Mouse (Mus musculus): Measurements from ENCODE around the gene Plaur. TPM values are rescaled to one million over a fixed set of nuclear protein-coding genes. Genes with fewer than 3 reads are reported as not detected.

Gene Plaur
- polyA plus RNA-seq, 1 experiment from 2014 or later, result 2.5 TPM

DNA sequence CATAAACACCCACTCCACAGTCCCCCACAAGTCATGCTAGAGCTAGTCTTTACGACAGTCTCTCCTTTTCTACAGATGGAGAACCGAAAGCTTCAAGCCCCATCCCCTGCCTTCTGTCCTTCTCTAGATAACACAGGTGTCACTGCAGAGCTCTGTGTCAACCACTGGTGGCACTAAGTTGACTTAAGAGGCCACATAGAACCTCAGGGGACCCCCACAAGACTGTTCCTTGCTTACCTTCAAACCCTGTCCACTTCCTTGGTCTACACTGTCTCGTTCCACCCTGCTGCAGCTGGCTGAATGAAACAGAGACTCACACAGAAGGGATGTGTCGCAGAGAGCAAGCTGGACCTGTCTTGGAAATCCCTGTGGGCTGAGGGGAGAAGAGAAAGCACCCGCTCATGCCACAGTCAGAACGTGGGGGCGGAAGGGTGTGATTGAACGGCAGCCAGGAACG lies 10.4 kb upstream of the Plaur start, which contains the start of gene Irgc1:
Gene Irgc1 (minus strand): TSS at position 443 of the 457 bp plus-strand sequence.
- Histone ChIP-seq H3K9me3 (replicated peaks) (no peaks in the 10 kb centered on the region), H3K27ac (no peak within 1 kb of the TSS), H3K36me3 (no peaks in the 10 kb centered on the region), H3K4me3 (no peak within 1 kb of the TSS), H3K27me3 (ENCODE audit: low read depth, poor library complexity, severe bottlenecking) (no peaks in the 10 kb centered on the region), H3K4me1 (peaks cover 8% of the 10 kb centered on the region)
- WGBS, result 83% methylated on average over 9 of the region's 9 CpGs
- DNase-seq (ENCODE audit: low spot score), result no peak

DNA sequence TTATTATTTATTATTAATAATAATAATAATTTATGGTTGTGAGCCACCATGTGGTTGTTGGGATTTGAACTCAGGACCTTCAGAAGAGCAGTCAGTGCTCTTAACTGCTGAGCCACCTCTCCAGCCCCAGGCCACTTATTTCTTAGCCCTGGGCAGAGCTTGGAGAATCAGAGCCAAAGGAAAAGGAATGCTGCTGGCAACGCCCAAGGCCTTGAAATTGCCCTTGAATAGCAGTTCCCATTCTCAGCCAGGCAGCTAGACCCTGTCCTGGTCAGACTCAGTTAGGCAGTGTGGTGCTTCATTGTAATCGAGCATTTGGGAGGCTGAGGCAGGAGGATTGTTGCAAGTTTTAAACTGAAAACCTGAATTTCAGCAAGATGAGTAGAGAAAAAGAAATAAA lies 8.1 kb upstream of the Plaur start:
- WGBS, result 85% methylated on average over 2 of the region's 2 CpGs
- Histone ChIP-seq H3K9me3 (replicated peaks) (no peaks in the 10 kb centered on the region), H3K4me3 (no peak overlapping the region), H3K36me3 (no peaks in the 10 kb centered on the region), H3K4me1 (peaks cover 20% of the 10 kb centered on the region), H3K27ac (no peak overlapping the region), H3K27me3 (ENCODE audit: low read depth, poor library complexity, severe bottlenecking) (0 out of 2 replicates have a peak, but pooled peaks cover under 1% of the 10 kb centered on the region)
- no peak for DNase-seq (ENCODE audit: low spot score)

DNA sequence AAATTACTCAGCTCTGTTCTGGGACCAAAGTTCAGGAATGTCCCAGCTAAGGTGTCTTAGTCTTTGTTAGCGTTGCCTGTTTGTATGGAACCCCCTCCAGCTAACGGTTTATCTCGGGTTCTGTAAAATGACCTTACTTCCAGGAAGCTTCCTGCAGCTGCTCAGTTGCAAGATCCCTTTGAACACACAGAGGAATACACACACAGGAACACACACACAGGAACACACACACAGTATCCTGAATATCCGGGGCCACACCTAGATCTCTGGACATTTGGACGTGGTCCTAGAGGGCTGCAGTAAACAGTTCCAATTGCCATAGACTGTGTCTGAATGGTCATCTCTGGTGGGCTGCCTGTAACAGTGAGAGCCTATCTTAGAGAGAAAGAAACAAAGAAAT lies 6.6 kb upstream of the Plaur start:
- Histone ChIP-seq H3K36me3 (no peaks in the 10 kb centered on the region), H3K4me3 (no peak overlapping the region), H3K27me3 (ENCODE audit: low read depth, poor library complexity, severe bottlenecking) (peaks cover 12% of the 10 kb centered on the region; the same call in 1 of the 2 replicates), H3K9me3 (replicated peaks) (no peaks in the 10 kb centered on the region), H3K27ac (no peak overlapping the region), H3K4me1 (peaks cover 26% of the 10 kb centered on the region)
- 85% methylated on average over 5 of the region's 5 CpGs for WGBS
- no peak for DNase-seq (ENCODE audit: low spot score)

DNA sequence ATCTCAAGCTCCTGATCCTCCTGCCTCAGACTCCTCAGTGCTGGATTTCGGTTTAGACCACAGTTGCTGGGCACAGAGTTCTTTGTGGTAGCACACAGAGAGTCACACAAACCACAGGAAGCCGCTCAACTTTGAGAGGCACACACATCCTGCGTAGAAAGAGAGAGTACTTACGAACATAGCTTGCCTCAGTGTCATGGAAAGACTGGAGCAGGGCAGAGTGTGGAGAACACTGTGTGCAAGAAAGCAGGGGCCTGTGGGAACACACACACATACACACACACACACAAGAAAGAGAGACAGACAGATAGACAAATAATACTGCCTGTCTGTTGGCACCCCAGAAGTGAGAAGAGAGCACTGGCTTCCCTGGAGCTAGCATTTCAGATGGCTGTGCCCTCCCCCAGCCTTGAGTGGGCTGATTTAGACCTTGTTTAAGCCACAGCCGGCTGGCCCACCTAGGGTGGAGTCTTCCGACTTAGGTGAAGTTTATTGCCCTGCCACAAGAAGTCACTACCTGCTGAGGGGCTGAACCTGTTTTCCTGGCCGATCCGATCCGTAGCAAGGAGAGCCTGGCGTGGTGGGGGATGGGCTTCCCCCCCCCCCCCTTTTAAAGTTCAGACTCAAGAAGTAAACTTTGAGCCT lies 4.4 kb upstream of the Plaur start:
- 64% methylated on average over 10 of the region's 10 CpGs for WGBS
- no peak overlapping the region for H3K27ac ChIP-seq
- peaks cover 17% of the 10 kb centered on the region; the same call in 1 of the 2 replicates for H3K27me3 ChIP-seq (ENCODE audit: low read depth, poor library complexity, severe bottlenecking)
- no peak overlapping the region for H3K4me3 ChIP-seq
- H3K9me3 ChIP-seq (replicated peaks), result no peaks in the 10 kb centered on the region
- H3K36me3 ChIP-seq, result no peaks in the 10 kb centered on the region
- H3K4me1 ChIP-seq, result peaks cover 39% of the 10 kb centered on the region
- no peak for DNase-seq (ENCODE audit: low spot score)

DNA sequence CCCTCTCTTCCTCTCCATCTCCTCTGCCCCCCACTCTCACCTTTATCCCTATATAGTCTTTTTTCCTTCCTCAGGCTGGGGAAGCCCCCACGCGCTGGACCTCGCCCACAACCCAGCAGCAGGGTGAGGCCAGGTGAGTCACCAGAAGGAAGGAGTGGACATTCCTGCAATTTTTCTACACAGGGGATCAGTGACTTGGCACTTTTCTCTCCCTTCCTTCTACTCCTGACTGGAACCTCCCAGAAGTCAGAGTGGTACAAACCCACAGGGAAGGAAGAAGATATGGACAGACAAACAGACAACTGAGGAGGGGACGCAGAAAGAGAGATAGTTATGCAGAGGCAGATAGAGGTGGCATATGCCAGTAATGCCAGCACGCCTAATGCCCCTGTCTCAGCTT lies 2.8 kb upstream of the Plaur start:
- no peak for DNase-seq (ENCODE audit: low spot score)
- Histone ChIP-seq H3K36me3 (no peaks in the 10 kb centered on the region), H3K27ac (no peak overlapping the region), H3K27me3 (ENCODE audit: low read depth, poor library complexity, severe bottlenecking) (peaks cover 17% of the 10 kb centered on the region; the same call in 1 of the 2 replicates), H3K4me3 (no peak overlapping the region), H3K9me3 (replicated peaks) (no peaks in the 10 kb centered on the region), H3K4me1 (peaks cover 51% of the 10 kb centered on the region)
- WGBS, result 84% methylated on average over 5 of the region's 5 CpGs

DNA sequence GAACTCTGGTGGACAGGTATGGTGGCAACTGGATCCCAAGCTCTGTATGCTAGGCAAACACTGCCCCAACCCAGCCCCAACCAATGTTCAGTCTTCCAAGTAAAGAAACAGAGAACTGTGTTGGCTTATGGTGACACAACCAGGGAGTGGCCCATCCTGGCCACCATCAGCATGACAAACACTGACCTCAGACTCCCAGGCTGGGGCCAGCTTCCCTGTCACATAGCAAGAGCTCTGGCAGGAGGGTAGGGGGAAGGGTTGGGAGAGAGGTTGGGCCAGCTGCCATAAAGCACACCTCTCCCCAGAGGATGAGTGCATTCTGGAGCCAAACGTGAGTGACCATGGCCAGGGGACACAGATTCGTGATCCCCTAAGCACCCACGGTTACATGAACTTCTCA lies 2.4 kb upstream of the Plaur start:
- peaks cover 17% of the 10 kb centered on the region; the same call in 1 of the 2 replicates for H3K27me3 ChIP-seq (ENCODE audit: low read depth, poor library complexity, severe bottlenecking)
- WGBS, result 55% methylated on average over 3 of the region's 3 CpGs
- DNase-seq (ENCODE audit: low spot score), result no peak
- no peak overlapping the region for H3K27ac ChIP-seq
- no peak overlapping the region for H3K4me3 ChIP-seq
- peaks cover 47% of the 10 kb centered on the region for H3K4me1 ChIP-seq
- no peaks in the 10 kb centered on the region for H3K9me3 ChIP-seq (replicated peaks)
- H3K36me3 ChIP-seq, result no peaks in the 10 kb centered on the region

DNA sequence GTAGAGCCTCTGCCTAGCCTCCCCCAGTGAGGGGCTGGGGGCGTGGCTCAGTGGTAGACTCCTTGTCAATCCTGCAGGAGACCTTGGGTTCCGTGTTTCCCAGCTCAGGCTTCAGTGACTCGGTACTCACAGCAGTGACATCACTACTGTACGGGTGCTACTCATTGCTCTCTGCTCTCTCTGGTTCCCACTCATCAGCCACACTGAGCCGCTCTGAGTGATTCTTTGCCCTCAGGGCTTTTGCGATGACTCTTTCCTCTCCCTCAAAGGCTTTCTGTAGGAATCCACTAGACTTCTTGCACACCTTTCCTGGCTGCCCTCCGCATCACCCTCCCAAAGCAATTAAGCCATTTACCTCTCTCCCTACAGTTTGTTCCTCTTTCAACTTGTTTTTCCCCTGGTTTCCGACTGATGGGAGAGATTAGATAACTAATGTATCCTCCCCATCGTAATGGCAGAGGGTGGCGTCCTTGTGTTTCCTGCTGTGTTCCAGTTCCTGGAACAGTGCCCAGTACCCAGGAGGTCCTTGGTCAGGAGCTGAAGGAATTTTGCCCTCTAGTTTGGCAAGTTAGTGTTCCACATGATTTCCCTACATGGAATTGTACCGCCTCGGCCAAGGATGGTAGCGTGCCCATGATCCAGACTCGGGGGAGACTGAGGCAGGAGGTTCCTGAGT lies 770 bp upstream of the Plaur start:
- H3K27me3 ChIP-seq (ENCODE audit: low read depth, poor library complexity, severe bottlenecking), result peaks cover 17% of the 10 kb centered on the region; the same call in 1 of the 2 replicates
- H3K4me1 ChIP-seq, result peaks cover 43% of the 10 kb centered on the region
- no peaks in the 10 kb centered on the region for H3K36me3 ChIP-seq
- H3K9me3 ChIP-seq (replicated peaks), result no peaks in the 10 kb centered on the region
- no peak overlapping the region for H3K4me3 ChIP-seq
- H3K27ac ChIP-seq, result no peak overlapping the region
- DNase-seq (ENCODE audit: low spot score), result no peak
- 57% methylated on average over 14 of the region's 14 CpGs for WGBS

DNA sequence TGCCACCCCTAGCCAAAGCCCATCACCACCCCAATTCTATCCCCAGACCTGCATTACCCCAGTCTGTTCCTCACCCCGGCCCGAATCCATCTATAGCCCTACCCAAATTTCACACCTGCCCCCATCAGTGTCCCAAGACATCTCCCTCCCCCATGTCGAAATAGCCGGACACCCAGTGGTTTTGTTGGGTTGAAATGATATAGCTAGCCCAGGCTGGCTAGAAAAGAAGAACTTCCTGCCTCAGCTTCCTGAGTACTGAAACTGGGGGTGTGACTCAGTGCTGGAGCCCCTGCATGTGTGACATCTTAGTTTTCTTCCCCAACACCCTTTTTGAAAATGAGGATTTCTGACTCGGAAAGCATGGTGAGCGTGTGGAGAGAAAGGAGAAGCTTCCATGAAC lies 4.6 kb downstream of the Plaur start:
- Histone ChIP-seq H3K27me3 (ENCODE audit: low read depth, poor library complexity, severe bottlenecking) (no peaks in the 10 kb centered on the region), H3K9me3 (replicated peaks) (no peaks in the 10 kb centered on the region; the same call in 1 of the 2 replicates), H3K4me1 (peaks cover 21% of the 10 kb centered on the region), H3K27ac (no peak overlapping the region), H3K36me3 (0 out of 2 replicates have a peak, but pooled peaks cover 2% of the 10 kb centered on the region), H3K4me3 (no peak overlapping the region)
- DNase-seq (ENCODE audit: low spot score), result no peak
- WGBS, result 94% methylated on average over 6 of the region's 6 CpGs

DNA sequence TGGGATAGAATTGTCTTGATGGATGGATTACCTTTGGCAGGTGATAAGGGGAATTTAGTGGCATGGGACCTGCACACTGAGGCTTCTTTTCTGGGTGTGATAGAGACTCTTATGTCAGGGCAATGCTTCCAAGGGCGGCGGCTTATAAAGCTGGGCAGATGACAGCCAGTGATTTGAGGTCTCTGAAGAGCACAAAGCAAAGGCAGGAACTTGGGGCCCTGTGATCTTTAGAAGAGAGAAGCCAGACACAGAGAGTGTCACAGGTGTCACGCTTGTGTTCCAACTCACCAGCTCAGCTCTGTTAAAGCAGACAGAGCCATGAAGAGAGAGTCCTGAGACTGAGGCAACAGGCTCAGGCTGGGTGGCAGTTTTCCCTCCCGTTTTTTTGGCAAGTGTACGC lies 5.6 kb downstream of the Plaur start:
- 0 out of 2 replicates have a peak, but pooled peaks cover 2% of the 10 kb centered on the region for H3K36me3 ChIP-seq
- no peaks in the 10 kb centered on the region for H3K27me3 ChIP-seq (ENCODE audit: low read depth, poor library complexity, severe bottlenecking)
- H3K9me3 ChIP-seq (replicated peaks), result no peaks in the 10 kb centered on the region; the same call in 1 of the 2 replicates
- H3K4me3 ChIP-seq, result no peak overlapping the region
- WGBS, result 86% methylated on average over 5 of the region's 5 CpGs
- no peak overlapping the region for H3K27ac ChIP-seq
- peaks cover 12% of the 10 kb centered on the region for H3K4me1 ChIP-seq
- no peak for DNase-seq (ENCODE audit: low spot score)

DNA sequence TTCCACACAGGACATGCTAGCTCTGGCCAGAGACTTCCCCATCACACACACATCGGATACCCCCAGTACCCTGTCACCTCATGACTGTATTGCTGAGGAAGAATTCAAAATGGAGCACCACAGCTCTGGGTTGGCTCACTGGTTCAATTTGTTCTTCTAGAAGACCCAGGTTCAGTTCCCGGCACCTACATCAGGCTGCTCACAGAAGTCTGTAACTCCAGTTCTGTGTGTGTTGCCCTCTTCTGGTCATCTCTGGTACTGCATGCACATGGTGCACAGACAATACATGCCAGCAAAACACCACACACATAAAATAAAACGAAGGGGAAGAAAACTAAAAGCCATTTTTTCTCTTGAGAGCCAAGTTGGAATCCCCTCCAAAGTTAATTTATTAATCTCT lies 6.8 kb downstream of the Plaur start:
- H3K36me3 ChIP-seq, result 0 out of 2 replicates have a peak, but pooled peaks cover 2% of the 10 kb centered on the region
- no peak for DNase-seq (ENCODE audit: low spot score)
- H3K4me3 ChIP-seq, result no peak overlapping the region
- H3K27me3 ChIP-seq (ENCODE audit: low read depth, poor library complexity, severe bottlenecking), result no peaks in the 10 kb centered on the region
- 86% methylated on average over 3 of the region's 3 CpGs for WGBS
- no peaks in the 10 kb centered on the region; the same call in 1 of the 2 replicates for H3K9me3 ChIP-seq (replicated peaks)
- peaks cover under 1% of the 10 kb centered on the region; the same call in 1 of the 2 replicates for H3K4me1 ChIP-seq
- H3K27ac ChIP-seq, result no peak overlapping the region

DNA sequence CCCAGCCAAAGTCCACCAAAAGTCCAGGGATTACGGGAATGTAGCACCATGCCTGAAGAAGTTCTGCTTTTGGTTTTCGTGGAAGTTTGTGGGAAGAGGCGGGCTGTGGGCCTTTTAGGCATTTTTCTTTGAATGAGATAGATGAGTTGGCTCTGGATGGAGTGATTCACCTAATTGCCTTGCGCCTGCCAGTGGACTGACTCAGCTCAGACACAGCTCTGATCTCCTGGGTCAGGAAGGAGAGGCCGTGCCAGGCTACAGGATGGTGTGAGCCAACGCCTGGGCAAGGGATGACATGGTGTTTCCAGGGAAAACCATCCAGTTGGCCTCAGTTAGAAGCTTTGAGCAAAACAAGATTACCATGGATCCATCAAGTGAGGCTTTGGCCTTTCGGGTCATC lies 8.1 kb downstream of the Plaur start:
- 95% methylated on average over 7 of the region's 7 CpGs for WGBS
- Histone ChIP-seq H3K4me3 (no peak overlapping the region), H3K36me3 (0 out of 2 replicates have a peak, but pooled peaks cover 2% of the 10 kb centered on the region), H3K4me1 (peaks cover 6% of the 10 kb centered on the region; the same call in 1 of the 2 replicates), H3K27ac (no peak overlapping the region), H3K27me3 (ENCODE audit: low read depth, poor library complexity, severe bottlenecking) (no peaks in the 10 kb centered on the region), H3K9me3 (replicated peaks) (no peaks in the 10 kb centered on the region; the same call in 1 of the 2 replicates)
- DNase-seq (ENCODE audit: low spot score), result no peak

DNA sequence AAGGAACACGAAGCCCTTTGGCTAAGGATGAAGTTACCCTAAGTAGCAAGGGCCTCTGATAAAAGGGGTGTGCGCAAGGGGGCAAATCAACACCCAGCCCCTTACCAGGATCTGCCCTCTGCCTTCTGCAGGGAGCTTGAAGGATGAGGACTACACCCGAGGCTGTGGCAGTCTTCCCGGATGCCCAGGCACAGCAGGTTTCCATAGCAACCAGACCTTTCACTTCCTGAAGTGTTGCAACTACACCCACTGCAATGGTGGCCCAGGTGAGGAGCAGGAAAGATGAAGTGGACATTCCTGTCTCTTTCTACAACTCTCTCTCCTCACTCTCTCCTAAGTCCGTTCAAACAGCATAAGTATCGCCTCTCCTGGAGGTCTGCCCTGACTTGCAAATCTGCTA lies 10.2 kb downstream of the Plaur start:
- Histone ChIP-seq H3K9me3 (replicated peaks) (no peaks in the 10 kb centered on the region; the same call in 1 of the 2 replicates), H3K4me1 (peaks cover 6% of the 10 kb centered on the region; the same call in 1 of the 2 replicates), H3K36me3 (0 out of 2 replicates have a peak, but pooled peaks cover 2% of the 10 kb centered on the region), H3K27me3 (ENCODE audit: low read depth, poor library complexity, severe bottlenecking) (no peaks in the 10 kb centered on the region), H3K27ac (no peak overlapping the region), H3K4me3 (no peak overlapping the region)
- WGBS, result 87% methylated on average over 6 of the region's 6 CpGs
- DNase-seq (ENCODE audit: low spot score), result no peak

DNA sequence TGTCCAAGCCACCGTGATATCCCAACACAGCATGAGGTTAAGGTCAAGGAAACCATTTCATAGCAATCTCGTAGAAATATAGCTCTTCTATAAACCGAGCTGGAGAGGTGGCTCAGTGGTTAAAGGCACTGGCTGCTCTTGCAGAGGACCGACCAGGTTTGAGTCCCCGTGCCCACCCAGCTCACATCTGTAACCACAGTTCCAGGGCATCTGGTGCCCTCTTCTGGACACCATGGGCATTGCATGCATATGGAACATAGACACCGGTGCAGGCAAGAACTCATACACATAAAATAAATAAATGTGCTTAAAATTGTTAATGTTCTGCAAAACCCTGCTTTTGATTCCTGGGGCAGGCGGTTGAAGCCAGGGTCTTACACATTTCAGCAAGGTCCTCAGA lies 10.7 kb downstream of the Plaur start:
- H3K9me3 ChIP-seq (replicated peaks), result no peaks in the 10 kb centered on the region; the same call in 1 of the 2 replicates
- DNase-seq (ENCODE audit: low spot score), result peak; percentile 48
- WGBS, result 80% methylated on average over 7 of the region's 7 CpGs

More for the DNA sequence above, 10.7 kb downstream of the Plaur start:
- H3K36me3 ChIP-seq, result 0 out of 2 replicates have a peak, but pooled peaks cover 2% of the 10 kb centered on the region
- peaks cover 6% of the 10 kb centered on the region; the same call in 1 of the 2 replicates for H3K4me1 ChIP-seq
- no peaks in the 10 kb centered on the region for H3K27me3 ChIP-seq (ENCODE audit: low read depth, poor library complexity, severe bottlenecking)
- H3K4me3 ChIP-seq, result no peak overlapping the region
- H3K27ac ChIP-seq, result no peak overlapping the region

Measured in limb, embryonic 10.5 days (tissue).